Mouse (Mus musculus) MEL (cell line): Measurements from ENCODE around the gene Tert. TPM values are rescaled to one million over a fixed set of nuclear protein-coding genes. Genes with fewer than 3 reads are reported as not detected.

ENCODE experiments used
- DNase-seq: peaks from one replicate; pipeline ENCODE4 v3.0.0; 2011; ENCODE audit warnings: low read depth, low spot score
- H3K27ac ChIP-seq: 2 replicates; pipeline ENCODE4 v1.5.1; 2012; ENCODE audit warnings: low read depth, mild to moderate bottlenecking, control low read depth, low read length, moderate library complexity; ENCODE audit not compliant: control insufficient read depth
- H3K27me3 ChIP-seq, 2 experiments: fragments of 150-350 bp in 1 of 2; sonication (generic) in 1 of 2; 2 replicates each; pipeline ENCODE4 v1.6.1; 2012; ENCODE audit warnings: low read length in 2 of 2, mild to moderate bottlenecking in 2 of 2, improper control_type of control experiment in 1 of 2, moderate library complexity in 1 of 2; ENCODE audit not compliant: insufficient read depth in 2 of 2, control insufficient read depth in 1 of 2
- H3K36me3 ChIP-seq, 2 experiments: 2 replicates each; pipeline ENCODE4 v1.6.1; 2012 to 2014; ENCODE audit warnings: low read length in 2 of 2, improper control_type of control experiment in 1 of 2, inconsistent platforms in 1 of 2, mild to moderate bottlenecking in 1 of 2; ENCODE audit not compliant: insufficient read depth in 2 of 2, control insufficient read depth in 1 of 2
- H3K4me1 ChIP-seq, 2 experiments: fragments of 150-350 bp in 1 of 2; sonication (generic) in 1 of 2; 2 replicates each; pipeline ENCODE4 v1.6.1; 2012; ENCODE audit warnings: low read length in 2 of 2, improper control_type of control experiment in 1 of 2, mild to moderate bottlenecking in 1 of 2; ENCODE audit not compliant: insufficient read depth in 2 of 2, control insufficient read depth in 1 of 2
- H3K4me3 ChIP-seq, 2 experiments: fragments of 150-350 bp in 1 of 2; sonication (generic) in 1 of 2; 2 replicates each; pipeline ENCODE4 v1.5.1; 2012; ENCODE audit warnings: low read depth in 2 of 2, low read length in 2 of 2, mild to moderate bottlenecking in 2 of 2, moderate library complexity in 2 of 2, control low read depth in 1 of 2, improper control_type of control experiment in 1 of 2; ENCODE audit not compliant: control insufficient read depth in 1 of 2, insufficient read depth in 1 of 2
- H3K79me2 ChIP-seq: 2 replicates; pipeline ENCODE4 v1.6.1; 2012; ENCODE audit warnings: mild to moderate bottlenecking, low read length, moderate library complexity; ENCODE audit not compliant: control insufficient read depth, poor library complexity, insufficient read depth
- H3K9ac ChIP-seq: 2 replicates; pipeline ENCODE4 v1.6.1; 2012; ENCODE audit warnings: low read depth, mild to moderate bottlenecking, control low read depth, low read length, moderate library complexity; ENCODE audit not compliant: control insufficient read depth, poor library complexity, severe bottlenecking
- H3K9me3 ChIP-seq: fragments of 150-350 bp; sonication (generic); replicated peaks from 2 replicates; pipeline ENCODE4 v1.6.1; 2012; ENCODE audit warnings: mild to moderate bottlenecking, low read length, improper control_type of control experiment, moderate library complexity; ENCODE audit not compliant: insufficient read depth
- CHD1 ChIP-seq: IDR thresholded peaks from 2 replicates; pipeline ENCODE4 v1.6.1; 2012; ENCODE audit warnings: low read depth, mild to moderate bottlenecking, inconsistent platforms, low read length, improper control_type of control experiment
- CTCF ChIP-seq, 3 experiments: IDR thresholded peaks in 2 of 3; conservative IDR thresholded peaks in 1 of 3; 2 replicates each; pipeline ENCODE4 v1.5.1; 2011 to 2012; ENCODE audit warnings: low read length in 3 of 3, low read depth in 2 of 3, mild to moderate bottlenecking in 2 of 3, improper control_type of control experiment in 1 of 3, inconsistent platforms in 1 of 3, mixed read lengths in 1 of 3, moderate library complexity in 1 of 3; ENCODE audit not compliant: control insufficient read depth in 1 of 3, insufficient read depth in 1 of 3, poor library complexity in 1 of 3, severe bottlenecking in 1 of 3
- EP300 ChIP-seq, 2 experiments: IDR thresholded peaks; 2 replicates each; pipeline ENCODE4 v1.6.1; 2011; ENCODE audit warnings: improper control_type of control experiment in 2 of 2, low read length in 2 of 2, low read depth in 1 of 2, mild to moderate bottlenecking in 1 of 2
- ETS1 ChIP-seq: IDR thresholded peaks from 2 replicates; pipeline ENCODE4 v1.6.1; 2012; ENCODE audit warnings: low read depth, mild to moderate bottlenecking, inconsistent platforms, low read length, improper control_type of control experiment, moderate library complexity
- GATA1 ChIP-seq: IDR thresholded peaks from 2 replicates; pipeline ENCODE4 v1.6.1; 2011; ENCODE audit warnings: low read depth, low read length, improper control_type of control experiment
- HCFC1 ChIP-seq: IDR thresholded peaks from 2 replicates; pipeline ENCODE4 v1.6.1; 2012; ENCODE audit warnings: low read depth, mild to moderate bottlenecking, inconsistent platforms, low read length, improper control_type of control experiment, moderate library complexity
- MAFK ChIP-seq: IDR thresholded peaks from 2 replicates; pipeline ENCODE4 v1.6.1; 2011; ENCODE audit warnings: low read depth, mild to moderate bottlenecking, low read length, improper control_type of control experiment, borderline replicate concordance
- MEF2A ChIP-seq: IDR thresholded peaks from 2 replicates; pipeline ENCODE4 v1.6.1; 2014; ENCODE audit warnings: low read depth, mild to moderate bottlenecking, inconsistent platforms, low read length, improper control_type of control experiment; ENCODE audit not compliant: poor library complexity, insufficient replicate concordance, severe bottlenecking; ENCODE audit errors: extremely low read depth
- MXI1 ChIP-seq: IDR thresholded peaks from 2 replicates; pipeline ENCODE4 v1.6.1; 2011; ENCODE audit warnings: mild to moderate bottlenecking, low read depth, low read length, improper control_type of control experiment
- NRF1 ChIP-seq: IDR thresholded peaks from 2 replicates; pipeline ENCODE4 v1.6.1; 2014; ENCODE audit warnings: low read depth, mild to moderate bottlenecking, inconsistent platforms, low read length, improper control_type of control experiment, moderate library complexity; ENCODE audit not compliant: poor library complexity, insufficient read depth, severe bottlenecking
- POLR2A ChIP-seq, 2 experiments: IDR thresholded peaks; 2 replicates each; pipeline ENCODE4 v1.6.1; 2011 to 2012; ENCODE audit warnings: low read length in 2 of 2, mild to moderate bottlenecking in 2 of 2, control low read depth in 1 of 2, improper control_type of control experiment in 1 of 2, low read depth in 1 of 2, moderate library complexity in 1 of 2; ENCODE audit not compliant: control insufficient read depth in 1 of 2, insufficient read depth in 1 of 2, poor library complexity in 1 of 2
- POLR2AphosphoS2 ChIP-seq: IDR thresholded peaks from 2 replicates; pipeline ENCODE4 v1.6.1; 2011; ENCODE audit warnings: low read length, improper control_type of control experiment
- POLR2AphosphoS5 ChIP-seq: IDR thresholded peaks from 2 replicates; pipeline ENCODE4 v1.6.1; 2012; ENCODE audit warnings: low read depth, borderline replicate concordance, mild to moderate bottlenecking, inconsistent platforms, low read length, moderate library complexity, mixed read lengths
- RCOR1 ChIP-seq: IDR thresholded peaks from 2 replicates; pipeline ENCODE4 v1.6.1; 2012; ENCODE audit warnings: low read depth, mild to moderate bottlenecking, inconsistent platforms, low read length, improper control_type of control experiment
- SMC3 ChIP-seq: IDR thresholded peaks from 2 replicates; pipeline ENCODE4 v1.6.1; 2011; ENCODE audit warnings: low read depth, low read length, improper control_type of control experiment
- TAL1 ChIP-seq: IDR thresholded peaks from 2 replicates; pipeline ENCODE4 v1.6.1; 2012; ENCODE audit warnings: mild to moderate bottlenecking, inconsistent platforms, low read length, moderate library complexity, mixed read lengths
- TBP ChIP-seq: IDR thresholded peaks from 2 replicates; pipeline ENCODE4 v1.8.0; 2011; ENCODE audit warnings: low read depth, low read length, improper control_type of control experiment
- UBTF ChIP-seq: IDR thresholded peaks from 2 replicates; pipeline ENCODE4 v1.6.1; 2012; ENCODE audit warnings: low read depth, mild to moderate bottlenecking, inconsistent platforms, low read length, improper control_type of control experiment, moderate library complexity, borderline replicate concordance; ENCODE audit not compliant: insufficient read depth
- USF2 ChIP-seq, 2 experiments: IDR thresholded peaks; 2 replicates each; pipeline ENCODE4 v1.6.1; 2011 to 2012; ENCODE audit warnings: improper control_type of control experiment in 2 of 2, low read length in 2 of 2, borderline replicate concordance in 1 of 2, inconsistent platforms in 1 of 2, low read depth in 1 of 2, mild to moderate bottlenecking in 1 of 2; ENCODE audit not compliant: insufficient read depth in 1 of 2
- polyA plus RNA-seq, 2 experiments: library from polyadenylated mRNA; stranded (reverse) in 1 of 2; unstranded in 1 of 2; fragments of >175 nt in 1 of 2; fragments of >200 nt in 1 of 2; gene quantifications; 2 replicates each; pipeline versions ENCODE4 v1.2.1 to v1.2.4; 2012; ENCODE audit warnings: low replicate concordance in 2 of 2, low read depth in 1 of 2; ENCODE audit not compliant: insufficient read length in 2 of 2, insufficient read depth in 1 of 2, missing spikeins in 1 of 2
- total RNA-seq: library from RNA; depleted of rRNA; stranded (reverse); fragments of 300-350 nt; gene quantifications from 2 replicates; pipeline ENCODE4 v1.2.3, GENCODE M21; 2012

Tert gene
- total and polyA plus RNA-seq, 3 experiments, result 1.2 to 2.0 TPM; not detected in 1

DNA sequence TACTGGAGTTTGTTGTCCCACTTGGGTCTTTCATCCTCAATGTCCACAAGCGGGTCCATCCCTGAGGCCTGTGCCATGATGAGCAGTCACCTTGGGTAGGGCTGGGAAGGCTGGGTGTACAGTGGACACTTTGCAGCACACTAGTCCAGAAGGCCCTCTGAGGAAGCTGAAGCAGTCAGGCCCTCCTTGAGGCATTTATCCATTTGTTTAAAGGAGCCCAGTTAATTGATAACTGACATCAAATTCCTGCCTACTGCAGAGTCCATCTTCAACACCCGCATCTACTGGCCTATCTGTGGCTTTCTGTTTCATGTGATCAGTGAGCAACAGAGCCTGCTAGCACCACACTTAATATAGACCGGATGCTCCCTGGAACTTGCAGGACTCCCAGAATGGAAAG, 51.1 kb downstream of the Tert start, which contains the start of gene Slc6a18:
TSS of gene Slc6a18 (minus strand) at position 171 of the 400 bp plus-strand sequence.
- peaks cover 16% of the 10 kb centered on the region in 2 experiments for H3K27me3 ChIP-seq
- no peaks in the 10 kb centered on the region for H3K79me2 ChIP-seq
- H3K27ac ChIP-seq, result no peak within 1 kb of the TSS
- no peak for DNase-seq
- H3K4me3 ChIP-seq, result no peak within 1 kb of the TSS
- H3K36me3 ChIP-seq, result no peaks in the 10 kb centered on the region
- no peak within 1 kb of the TSS for H3K9ac ChIP-seq
- no peak for TF ChIP-seq MXI1
- no peaks in the 10 kb centered on the region for H3K9me3 ChIP-seq
- no peaks in the 10 kb centered on the region for H3K4me1 ChIP-seq

- no peaks in the 10 kb centered on the region for H3K36me3 ChIP-seq
- peaks cover 8 to 9% of the 10 kb centered on the region in 2 experiments for H3K27me3 ChIP-seq
- no peaks in the 10 kb centered on the region for H3K79me2 ChIP-seq
- no peak for DNase-seq
- no peaks in the 10 kb centered on the region for H3K9me3 ChIP-seq
- H3K9ac ChIP-seq, result no peak overlapping the region
- no peaks in the 10 kb centered on the region for H3K4me1 ChIP-seq
- H3K4me3 ChIP-seq, result no peak overlapping the region
- H3K27ac ChIP-seq, result no peak overlapping the region
- TF ChIP-seq MAFK (no peak), CTCF (IDR thresholded peaks at IDR 0.05 in 2 of 3, conservative IDR thresholded peaks at IDR 0.05 in 1 of 3; ENCODE audit: control insufficient read depth in 1 of 3, insufficient read depth in 1 of 3, low read depth in 2 of 3, low read length in 3 of 3, poor library complexity in 1 of 3, severe bottlenecking in 1 of 3) (no peak), RCOR1 (no peak), POLR2AphosphoS2 (no peak), UBTF (no peak), SMC3 (no peak), MXI1 (no peak), CHD1 (no peak), POLR2AphosphoS5 (no peak), GATA1 (no peak), HCFC1 (no peak), TBP (no peak), ETS1 (no peak), TAL1 (no peak), MEF2A (no peak), NRF1 (no peak), EP300 (IDR thresholded peaks at IDR 0.05; ENCODE audit: low read depth in 1 of 2, low read length in 2 of 2) (no peak), USF2 (IDR thresholded peaks at IDR 0.05; ENCODE audit: borderline replicate concordance in 1 of 2, insufficient read depth in 1 of 2, low read depth in 1 of 2, low read length in 2 of 2) (no peak), POLR2A (IDR thresholded peaks at IDR 0.05; ENCODE audit: control insufficient read depth in 1 of 2, insufficient read depth in 1 of 2, low read depth in 1 of 2, low read length in 2 of 2, poor library complexity in 1 of 2) (no peak)
Measured at GRCm38 (mm10) chr13:73679311-73679710, 52.6 kb downstream of the Tert start.
